Mouse (Mus musculus): Measurements from ENCODE around the gene Cbx4.

Cbx4 gene

DNA sequence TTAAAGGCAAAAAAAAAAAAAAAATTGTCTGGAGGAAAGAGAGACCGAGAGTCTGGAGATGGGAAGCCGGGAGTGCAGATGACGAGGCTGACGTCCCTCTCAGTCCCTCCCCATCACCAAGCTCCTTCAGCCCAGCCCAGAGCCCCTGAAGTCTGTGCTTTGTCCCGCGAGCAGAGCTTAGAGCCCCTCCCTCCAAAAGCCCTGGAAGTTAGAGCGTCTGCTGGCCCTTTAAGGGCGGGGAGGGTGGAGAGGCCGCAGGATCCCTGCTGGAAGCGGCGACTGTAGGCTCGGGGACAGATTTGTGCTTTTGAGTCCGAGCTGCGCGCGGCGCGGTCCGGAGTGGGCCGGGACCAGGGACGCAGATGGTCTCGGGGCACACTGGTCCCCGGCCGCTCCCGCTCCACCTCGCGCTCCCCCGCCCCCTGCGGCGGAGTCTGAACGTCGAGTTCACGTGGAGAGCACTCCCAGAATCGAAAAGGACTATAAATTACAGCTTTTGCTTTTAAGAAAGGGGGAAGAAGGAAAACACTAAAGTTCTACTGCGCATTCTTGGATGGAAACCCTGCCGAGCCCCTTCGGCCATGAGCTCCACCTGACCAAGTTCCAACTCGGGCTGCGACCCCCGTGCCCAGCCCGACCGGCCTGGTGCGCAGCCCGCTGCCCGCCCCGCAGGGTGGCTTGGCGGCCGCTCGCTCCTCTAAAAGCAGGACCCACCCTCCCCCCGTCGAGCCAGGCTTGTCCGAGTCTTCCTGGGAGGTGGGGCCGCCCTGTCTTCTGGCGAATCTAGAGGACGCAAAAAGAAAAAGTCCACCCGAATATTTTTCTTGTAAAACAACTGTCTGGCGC lies 48.9 kb downstream of the Cbx4 start:
- in situ Hi-C loops (cut with MboI; ENCODE audit: low pct_unique_long_range_greater_than_20kb in 1 of 2, low sequenced_read_pairs in 2 of 2, unreplicated experiment in 1 of 2): loop anchor here in 1 of 2 experiments (10.0 kb wide), 1 partner anchor 48 kb away; the partner anchor contains the start of gene Cbx4

DNA sequence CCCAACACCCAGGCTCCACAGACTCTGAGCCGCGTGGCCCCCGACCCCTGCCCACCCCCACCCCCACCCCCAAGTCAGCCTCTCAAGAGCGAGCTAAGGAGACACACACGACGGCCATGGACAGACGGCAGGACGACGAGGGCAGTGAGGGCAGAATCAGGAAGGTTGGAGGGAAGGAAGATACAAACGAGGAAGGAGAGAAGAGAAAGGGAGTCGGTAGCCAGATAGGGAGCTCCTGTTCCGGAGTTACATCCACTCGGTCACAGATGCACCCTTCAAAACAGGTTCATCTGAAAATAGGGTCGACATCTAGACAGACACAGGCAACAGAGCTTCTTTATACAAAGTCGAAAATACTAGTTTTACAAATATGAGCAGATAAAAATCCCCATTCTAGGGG lies 49.6 kb downstream of the Cbx4 start:
- in situ Hi-C loops (cut with MboI; ENCODE audit: low pct_unique_long_range_greater_than_20kb in 1 of 2, low sequenced_read_pairs in 2 of 2, unreplicated experiment in 1 of 2): loop anchor here in 1 of 2 experiments (10.0 kb wide), 1 partner anchor 48 kb away; the partner anchor contains the start of gene Cbx4

DNA sequence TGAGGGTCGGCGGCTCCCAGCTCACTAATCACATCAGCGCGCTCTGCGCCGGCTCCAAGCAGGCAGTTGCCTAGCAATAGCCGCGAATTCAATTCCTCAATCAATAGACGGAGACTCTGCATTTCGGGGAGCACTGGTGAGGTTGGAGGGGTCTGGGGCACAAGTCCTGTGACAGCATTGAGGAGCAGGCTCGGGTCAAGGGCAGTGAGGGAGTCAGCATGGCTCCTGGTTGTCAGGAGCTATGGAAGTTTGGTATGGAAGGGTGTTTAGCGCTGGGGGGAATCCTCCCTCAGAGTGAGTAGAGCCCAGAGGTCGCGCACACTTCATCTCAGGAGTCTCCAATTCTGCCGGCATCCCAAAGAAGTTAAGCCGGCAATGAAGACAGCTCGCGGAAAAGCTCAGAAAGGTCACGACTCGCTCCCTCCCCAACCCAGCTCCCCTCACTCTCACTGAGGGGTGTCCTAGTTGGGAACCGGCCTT lies 50.3 kb downstream of the Cbx4 start:
- in situ Hi-C loops (cut with MboI; ENCODE audit: low pct_unique_long_range_greater_than_20kb in 1 of 2, low sequenced_read_pairs in 2 of 2, unreplicated experiment in 1 of 2): loop anchor here in 1 of 2 experiments (10.0 kb wide), 1 partner anchor 49 kb away; the partner anchor contains the start of gene Cbx4

DNA sequence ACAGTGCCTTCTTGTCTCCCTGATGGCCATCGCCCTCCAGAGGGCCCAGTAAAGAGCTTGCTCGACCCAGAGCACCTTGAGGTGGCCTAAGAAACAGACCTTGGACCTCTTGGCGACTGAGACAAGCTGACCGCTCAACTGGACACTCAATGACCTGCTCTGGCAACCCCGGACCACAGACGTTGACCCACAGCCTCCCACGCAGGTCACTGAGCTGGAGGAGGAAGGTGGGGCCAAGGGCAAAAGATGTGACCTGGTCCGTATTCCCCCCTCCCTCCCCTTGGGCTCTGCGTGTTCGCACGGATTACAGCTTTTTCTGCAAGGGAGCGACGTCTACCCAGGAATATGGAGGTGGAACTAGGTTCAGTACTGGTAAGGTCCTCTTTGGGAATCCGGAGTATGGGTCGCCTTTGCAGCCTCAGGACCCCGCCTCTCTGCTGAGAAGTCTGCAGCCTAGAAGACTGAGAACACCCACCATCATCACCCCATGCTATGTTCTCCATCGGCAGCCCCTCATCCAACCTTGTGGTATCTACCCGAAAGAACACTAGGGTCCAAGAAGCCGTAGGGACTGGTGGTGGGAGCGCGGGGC lies 50.8 kb downstream of the Cbx4 start:
- in situ Hi-C loops (cut with MboI; ENCODE audit: low pct_unique_long_range_greater_than_20kb in 1 of 2, low sequenced_read_pairs in 2 of 2, unreplicated experiment in 1 of 2): loop anchor here in 1 of 2 experiments (10.0 kb wide), 1 partner anchor 50 kb away; the partner anchor contains the start of gene Cbx4

DNA sequence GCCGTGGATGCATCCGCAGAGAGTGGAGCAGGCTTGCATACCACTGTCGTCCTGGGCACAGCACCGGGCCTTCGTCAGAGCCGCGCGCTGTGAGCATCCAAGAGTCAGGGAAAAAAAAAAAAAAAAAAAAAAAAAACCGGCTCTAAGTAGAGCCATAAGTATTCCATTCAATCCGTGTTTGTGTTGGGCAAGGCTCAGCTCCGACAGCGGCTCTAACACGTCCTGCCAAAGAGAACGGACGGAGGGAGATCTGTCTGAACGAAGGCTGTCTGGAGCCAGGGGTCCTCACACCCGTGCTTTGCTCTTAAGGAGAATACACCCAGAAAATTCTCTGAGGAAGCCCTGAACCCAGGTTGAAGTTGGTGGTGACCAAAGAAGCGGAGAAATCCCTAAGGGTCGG lies 51.4 kb downstream of the Cbx4 start:
- in situ Hi-C loops (cut with MboI; ENCODE audit: low pct_unique_long_range_greater_than_20kb in 1 of 2, low sequenced_read_pairs in 2 of 2, unreplicated experiment in 1 of 2): loop anchor here in 1 of 2 experiments (10.0 kb wide), 1 partner anchor 50 kb away; the partner anchor contains the start of gene Cbx4

DNA sequence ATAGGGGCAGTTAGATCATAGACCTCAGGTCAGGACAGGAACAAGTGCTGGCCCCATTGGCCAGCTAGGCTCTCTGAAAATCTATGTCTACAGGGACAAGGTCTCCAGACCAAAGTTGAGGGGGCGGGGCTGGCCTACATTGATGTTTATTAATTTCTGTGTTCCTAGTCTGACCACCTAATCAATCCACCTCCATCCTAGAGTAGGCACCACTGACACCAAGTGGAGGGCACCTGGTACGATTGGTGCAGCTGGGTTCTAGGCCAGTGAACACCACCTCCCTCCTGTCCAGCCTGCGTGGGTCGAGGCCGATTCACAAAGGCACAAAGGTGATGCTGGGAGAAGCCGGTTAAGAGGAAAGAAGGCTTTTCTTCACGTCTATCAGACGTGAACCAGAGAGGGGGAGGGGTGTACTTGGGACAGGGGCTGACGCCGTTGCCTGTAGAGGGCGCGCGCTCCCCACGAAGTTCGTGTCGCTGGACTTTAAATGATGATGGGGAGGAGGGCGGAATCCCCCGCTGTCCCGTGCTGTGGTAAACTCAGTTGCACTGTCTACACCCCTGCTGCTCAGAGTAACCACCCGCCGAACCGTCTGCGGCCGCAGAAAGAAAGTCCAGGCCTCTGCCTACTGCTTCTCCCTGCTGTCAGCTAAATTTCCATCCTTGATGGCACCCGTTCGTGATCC lies 52.0 kb downstream of the Cbx4 start:
- in situ Hi-C loops (cut with MboI; ENCODE audit: low pct_unique_long_range_greater_than_20kb in 1 of 2, low sequenced_read_pairs in 2 of 2, unreplicated experiment in 1 of 2): loop anchor here in 1 of 2 experiments (10.0 kb wide), 1 partner anchor 51 kb away; the partner anchor contains the start of gene Cbx4
